Mouse (Mus musculus) kidney, embryonic 16.5 days (tissue): Measurements from ENCODE around the gene Papss2. TPM values are rescaled to one million over a fixed set of nuclear protein-coding genes. Genes with fewer than 3 reads are reported as not detected.

Experiments used
- ATAC-seq: fragments of 200-750 bp; cut with Nextera tagmentation; 2 replicates; pipeline ENCODE4 v1.8.0; 2017; ENCODE audit warnings: moderate TSS enrichment; ENCODE audit not compliant: low FRiP score, low TSS enrichment
- H3K27ac ChIP-seq: fragments of 300-500 bp; sonication (generic); 2 replicates; pipeline ENCODE4 v1.5.1; 2014; ENCODE audit warnings: low read length
- H3K27me3 ChIP-seq: fragments of 300-500 bp; sonication (generic); 2 replicates; pipeline ENCODE4 v1.6.1; 2014; ENCODE audit warnings: low read length, control low read depth, mixed read lengths; ENCODE audit not compliant: insufficient read depth
- H3K36me3 ChIP-seq: fragments of 300-500 bp; sonication (generic); 2 replicates; pipeline ENCODE4 v1.6.1; 2014; ENCODE audit warnings: low read length, control low read depth, mixed read lengths; ENCODE audit not compliant: insufficient read depth
- H3K4me1 ChIP-seq: fragments of 300-500 bp; sonication (generic); 2 replicates; pipeline ENCODE4 v1.6.1; 2014; ENCODE audit warnings: low read length, control low read depth, mixed read lengths; ENCODE audit not compliant: insufficient read depth
- H3K4me2 ChIP-seq: fragments of 300-500 bp; sonication (generic); replicated peaks from 2 replicates; pipeline ENCODE4 v1.6.1; 2014; ENCODE audit warnings: low read depth, low read length
- H3K4me3 ChIP-seq: fragments of 300-500 bp; sonication (generic); 2 replicates; pipeline ENCODE4 v1.5.1; 2014; ENCODE audit warnings: mild to moderate bottlenecking, low read length
- H3K9ac ChIP-seq: fragments of 300-500 bp; sonication (generic); replicated peaks from 2 replicates; pipeline ENCODE4 v1.6.1; 2014; ENCODE audit warnings: low read length
- H3K9me3 ChIP-seq: fragments of 300-500 bp; sonication (generic); 2 replicates; pipeline ENCODE4 v1.6.1; 2016; ENCODE audit warnings: low read length, control low read depth
- WGBS: fragments of 180-500 bp; shearing (Covaris S2); extraction: QIAGEN DNeasy Blood & Tissue Kit; methylation state at CpG from one replicate; pipeline ENCODE4 v1.1.7; 2014; 5-methylcytosine and 5-hydroxymethylcytosine counted together
- polyA plus RNA-seq: library from polyadenylated mRNA; unstranded; fragments of >200 nt; fragmentation: Nextera tagmentation; extraction: Ambion mirVana; gene quantifications from 2 replicates; pipeline ENCODE4 v1.2.1, GENCODE M21; 2015

The Papss2 gene
- polyA plus RNA-seq, 1 experiment from 2014 or later: 17.0 TPM

- peak overlapping the region; percentile 95 for H3K9ac ChIP-seq
- ATAC-seq: peak; percentile 92
- under 1% methylated on average over 11 of the region's 11 CpGs for WGBS
- H3K27me3 ChIP-seq: no peaks in the 10 kb centered on the region
- peak overlapping the region; percentile 93 for H3K27ac ChIP-seq
- H3K4me1 ChIP-seq: peaks cover 20% of the 10 kb centered on the region
- H3K9me3 ChIP-seq: no peaks in the 10 kb centered on the region
- H3K4me2 ChIP-seq: peak overlapping the region; percentile 84
- H3K36me3 ChIP-seq: no peaks in the 10 kb centered on the region
- H3K4me3 ChIP-seq: peak overlapping the region; percentile 96
Observed at GRCm38 (mm10) chr19:32712588-32713042, 117.0 kb downstream of the Papss2 start.

GRCm38 (mm10) chr19:32713471-32713870, 117.9 kb downstream of the Papss2 start:
- Histone ChIP-seq H3K4me2 (no peak overlapping the region; the same call in 1 of the 2 replicates), H3K9me3 (no peaks in the 10 kb centered on the region), H3K4me1 (peaks cover 20% of the 10 kb centered on the region), H3K9ac (no peak overlapping the region), H3K4me3 (no peak overlapping the region), H3K27me3 (no peaks in the 10 kb centered on the region), H3K36me3 (no peaks in the 10 kb centered on the region), H3K27ac (no peak overlapping the region; the same call in 1 of the 2 replicates)
- 73% methylated on average over 3 of the region's 3 CpGs for WGBS
- ATAC-seq: no peak

GRCm38 (mm10) chr19:32715201-32715600, 119.6 kb downstream of the Papss2 start:
- no peak overlapping the region for H3K4me3 ChIP-seq
- H3K4me1 ChIP-seq: peaks cover 20% of the 10 kb centered on the region
- H3K36me3 ChIP-seq: no peaks in the 10 kb centered on the region
- H3K9ac ChIP-seq: no peak overlapping the region
- WGBS: 4% methylated on average over 3 of the region's 3 CpGs
- no peak for ATAC-seq
- H3K27me3 ChIP-seq: no peaks in the 10 kb centered on the region
- H3K4me2 ChIP-seq: no peak overlapping the region
- no peak overlapping the region for H3K27ac ChIP-seq
- H3K9me3 ChIP-seq: peaks cover 4% of the 10 kb centered on the region; the same call in 1 of the 2 replicates

- no peak overlapping the region for H3K4me2 ChIP-seq
- H3K36me3 ChIP-seq: no peaks in the 10 kb centered on the region
- no peak for ATAC-seq
- peaks cover 4% of the 10 kb centered on the region; the same call in 1 of the 2 replicates for H3K9me3 ChIP-seq
- no peak overlapping the region for H3K4me3 ChIP-seq
- H3K4me1 ChIP-seq: peaks cover 17% of the 10 kb centered on the region
- H3K27me3 ChIP-seq: no peaks in the 10 kb centered on the region
- no peak overlapping the region for H3K9ac ChIP-seq
- no peak overlapping the region for H3K27ac ChIP-seq
Observed at GRCm38 (mm10) chr19:32715681-32716080, 120.1 kb downstream of the Papss2 start.

Other genes starting within 250 kb of the Papss2 start
- gene Sgms1, start 206.1 kb upstream of the Papss2 start, polyA plus RNA-seq: 59.5 and 65.5 TPM in 2 replicates
- 97.9 and 161 TPM in 2 replicates for gene Rpl9-ps6, start 129.2 kb upstream of the Papss2 start, polyA plus RNA-seq
- gene Minpp1, start 110.0 kb upstream of the Papss2 start, polyA plus RNA-seq: 72.1 and 74.4 TPM in 2 replicates
- gene Atad1, start 144.0 kb downstream of the Papss2 start, polyA plus RNA-seq: 88.0 and 90.3 TPM in 2 replicates
- gene Pten, start 161.7 kb downstream of the Papss2 start, polyA plus RNA-seq: 6.5 and 7.8 TPM in 2 replicates